Mouse (Mus musculus) frontal cortex, postnatal 25 days (tissue): ENCODE data around the gene Mob3a.

ENCODE experiments used
- DNase-seq, 2 experiments: peaks; one replicate each; pipeline ENCODE4 v3.0.0; 2022; ENCODE audit warnings: low spot score in 2 of 2

The Mob3a gene

GRCm38 (mm10) chr10:80677942-80678436 lies 23.8 kb downstream of the Mob3a start, which contains the start of gene Mknk2:
Gene Mknk2 (minus strand): TSS chr10:80678112.
- peak; percentile 51 to 61 for DNase-seq

- no peak for DNase-seq
Measured at GRCm38 (mm10) chr10:80677128-80677875, 24.5 kb downstream of the Mob3a start.

GRCm38 (mm10) chr10:80676198-80676928 lies 25.4 kb downstream of the Mob3a start:
- peak; percentile 97 to 98 for DNase-seq

GRCm38 (mm10) chr10:80675405-80676197 lies 26.2 kb downstream of the Mob3a start:
- DNase-seq, result no peak

- no peak for DNase-seq
Measured at GRCm38 (mm10) chr10:80674851-80675404, 26.8 kb downstream of the Mob3a start.

- no peak for DNase-seq
Measured at GRCm38 (mm10) chr10:80674161-80674711, 27.5 kb downstream of the Mob3a start.

- no peak for DNase-seq
Measured at GRCm38 (mm10) chr10:80673690-80674089, 28.1 kb downstream of the Mob3a start.

- DNase-seq, result no peak
Measured at GRCm38 (mm10) chr10:80671936-80672690, 29.7 kb downstream of the Mob3a start.

GRCm38 (mm10) chr10:80671251-80671650 lies 30.5 kb downstream of the Mob3a start:
- no peak for DNase-seq

- no peak for DNase-seq
Measured at GRCm38 (mm10) chr10:80670531-80670930, 31.2 kb downstream of the Mob3a start.

GRCm38 (mm10) chr10:80669737-80670485 lies 31.9 kb downstream of the Mob3a start:
- no peak for DNase-seq

GRCm38 (mm10) chr10:80669018-80669417 lies 32.8 kb downstream of the Mob3a start:
- no peak for DNase-seq

- DNase-seq, result no peak
Measured at GRCm38 (mm10) chr10:80668614-80669013, 33.2 kb downstream of the Mob3a start.

- DNase-seq, result no peak
Measured at GRCm38 (mm10) chr10:80666837-80667412, 34.9 kb downstream of the Mob3a start.

- DNase-seq, result no peak
Measured at GRCm38 (mm10) chr10:80665981-80666733, 35.6 kb downstream of the Mob3a start.

- no peak for DNase-seq
Measured at GRCm38 (mm10) chr10:80665459-80665858, 36.3 kb downstream of the Mob3a start.

GRCm38 (mm10) chr10:80665016-80665380 lies 36.8 kb downstream of the Mob3a start:
- DNase-seq, result no peak

GRCm38 (mm10) chr10:80664197-80665015 lies 37.4 kb downstream of the Mob3a start:
- peak in 1 of 2 experiments; percentile 21 for DNase-seq
